Mouse (Mus musculus): ENCODE results near the gene Nr2c2ap. TPM values are rescaled to one million over a fixed set of nuclear protein-coding genes. Genes with fewer than 3 reads are reported as not detected.

The Nr2c2ap gene
- polyA plus RNA-seq (2014; fragmentation: Nextera tagmentation; extraction: Ambion mirVana) = 23.0 and 26.2 TPM in 2 replicates

GRCm38 (mm10) chr8:70131166-70131883, at the start of gene Nr2c2ap:
Gene Nr2c2ap, plus strand, starts transcription at chr8:70131333.
- Histone ChIP-seq H3K27ac (replicated peaks in 1 of 2; ENCODE audit: control insufficient read depth in 1 of 2, insufficient read depth in 1 of 2, low read depth in 2 of 2, low read length in 2 of 2) (peak within 1 kb of the TSS in 1 of 2 experiments; percentile 35; a peak in 2 of 4 replicates), H3K9me3 (ENCODE audit: control insufficient read depth, low read length) (no peaks in the 10 kb centered on the region), H3K4me1 (ENCODE audit: control insufficient read depth in 2 of 2, insufficient read depth in 2 of 2, low read length in 2 of 2) (peaks cover 25 to 40% of the 10 kb centered on the region in 2 experiments), H3K36me3 (ENCODE audit: control insufficient read depth, insufficient read depth, low read length) (peaks cover 42% of the 10 kb centered on the region), H3K9ac (ENCODE audit: low read length) (peak within 1 kb of the TSS; percentile 86), H3K4me3 (ENCODE audit: control insufficient read depth in 1 of 2, insufficient read depth in 1 of 2, low read depth in 1 of 2, low read length in 2 of 2) (peak within 1 kb of the TSS; percentile 70 to 83), H3K4me2 (ENCODE audit: low read length) (peak within 1 kb of the TSS; percentile 84), H3K27me3 (ENCODE audit: control insufficient read depth, insufficient read depth, low read length) (no peaks in the 10 kb centered on the region)
- WGBS = under 1% methylated on average over 37 of the region's 37 CpGs
- ATAC-seq (ENCODE audit: insufficient number of reproducible peaks, insufficient read depth, low FRiP score, low read depth) = peak; percentile 43; the same call in 1 of the 2 replicates

DNA sequence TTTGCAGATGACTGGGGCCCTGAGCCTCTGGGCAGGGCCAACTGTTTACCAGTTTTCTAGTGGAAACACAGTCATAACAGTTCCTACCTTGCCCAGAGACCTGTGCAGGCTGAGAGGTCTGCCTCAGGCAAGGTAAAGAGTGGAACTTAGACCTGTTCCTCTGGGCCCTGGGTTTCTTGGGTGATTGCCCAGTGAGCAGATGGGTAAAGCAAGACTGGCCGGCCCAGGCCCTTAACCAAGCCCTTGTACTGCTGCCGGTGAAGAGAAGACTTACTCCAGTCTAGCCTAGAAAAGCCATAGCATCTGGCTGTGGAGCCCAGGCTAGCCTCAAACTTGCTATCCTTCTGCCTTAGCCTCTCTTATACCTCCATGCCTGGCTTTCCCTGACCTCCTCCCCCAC, 49.2 kb upstream of the Nr2c2ap start:
- no peaks in the 10 kb centered on the region for H3K9me3 ChIP-seq (ENCODE audit: control insufficient read depth, low read length)
- H3K4me3 ChIP-seq (ENCODE audit: control insufficient read depth in 1 of 2, insufficient read depth in 1 of 2, low read depth in 1 of 2, low read length in 2 of 2) = no peak overlapping the region
- H3K36me3 ChIP-seq (ENCODE audit: control insufficient read depth, insufficient read depth, low read length) = no peaks in the 10 kb centered on the region
- H3K4me2 ChIP-seq (ENCODE audit: low read length) = no peak overlapping the region
- H3K9ac ChIP-seq (ENCODE audit: low read length) = no peak overlapping the region
- no peak for ATAC-seq (ENCODE audit: insufficient number of reproducible peaks, insufficient read depth, low FRiP score, low read depth)
- H3K4me1 ChIP-seq (ENCODE audit: control insufficient read depth in 2 of 2, insufficient read depth in 2 of 2, low read length in 2 of 2) = peaks cover 14 to 23% of the 10 kb centered on the region in 2 experiments
- peaks cover 50% of the 10 kb centered on the region for H3K27me3 ChIP-seq (ENCODE audit: control insufficient read depth, insufficient read depth, low read length)
- 81% methylated on average over 2 of the region's 2 CpGs for WGBS
- no peak overlapping the region for H3K27ac ChIP-seq (replicated peaks in 1 of 2; ENCODE audit: control insufficient read depth in 1 of 2, insufficient read depth in 1 of 2, low read depth in 2 of 2, low read length in 2 of 2)

DNA sequence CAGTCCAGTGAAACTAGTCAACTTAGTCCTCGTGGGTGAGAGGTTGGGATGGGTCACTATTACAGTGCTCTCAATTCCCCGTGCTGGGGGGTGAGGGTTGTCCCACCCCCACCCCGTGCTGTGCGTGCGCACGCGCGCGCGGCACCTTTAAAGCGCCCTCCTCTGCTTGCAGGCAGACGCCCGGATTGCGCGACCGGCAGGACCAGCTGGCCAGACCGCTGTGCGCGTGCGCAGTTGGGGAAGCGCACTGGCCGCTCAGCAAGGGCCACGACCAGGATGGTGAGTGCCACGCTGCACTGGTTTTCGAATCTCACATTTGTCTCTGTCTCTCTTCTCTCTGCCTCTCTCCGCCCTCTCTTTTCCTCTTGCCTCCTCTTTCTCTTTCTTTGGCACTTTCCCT, 47.8 kb upstream of the Nr2c2ap start, which contains the start of gene Hapln4:
Gene Hapln4 (plus strand): TSS at position 173 of the 400 bp plus-strand sequence.
- H3K4me2 ChIP-seq (ENCODE audit: low read length) = peak within 1 kb of the TSS; percentile 86
- peak within 1 kb of the TSS; percentile 44 to 50 for H3K4me3 ChIP-seq (ENCODE audit: control insufficient read depth in 1 of 2, insufficient read depth in 1 of 2, low read depth in 1 of 2, low read length in 2 of 2)
- peak within 1 kb of the TSS; percentile 49 for H3K9ac ChIP-seq (ENCODE audit: low read length)
- no peaks in the 10 kb centered on the region for H3K36me3 ChIP-seq (ENCODE audit: control insufficient read depth, insufficient read depth, low read length)
- peaks cover 63% of the 10 kb centered on the region for H3K27me3 ChIP-seq (ENCODE audit: control insufficient read depth, insufficient read depth, low read length)
- peaks cover 14 to 23% of the 10 kb centered on the region in 2 experiments for H3K4me1 ChIP-seq (ENCODE audit: control insufficient read depth in 2 of 2, insufficient read depth in 2 of 2, low read length in 2 of 2)
- H3K9me3 ChIP-seq (ENCODE audit: control insufficient read depth, low read length) = no peaks in the 10 kb centered on the region
- H3K27ac ChIP-seq (replicated peaks in 1 of 2; ENCODE audit: control insufficient read depth in 1 of 2, insufficient read depth in 1 of 2, low read depth in 2 of 2, low read length in 2 of 2) = no peak within 1 kb of the TSS
- 2% methylated on average over 26 of the region's 26 CpGs for WGBS
- no peak for ATAC-seq (ENCODE audit: insufficient number of reproducible peaks, insufficient read depth, low FRiP score, low read depth)

GRCm38 (mm10) chr8:70084191-70085065, 46.7 kb upstream of the Nr2c2ap start:
- peaks cover 75% of the 10 kb centered on the region for H3K27me3 ChIP-seq (ENCODE audit: control insufficient read depth, insufficient read depth, low read length)
- H3K36me3 ChIP-seq (ENCODE audit: control insufficient read depth, insufficient read depth, low read length) = no peaks in the 10 kb centered on the region
- H3K9ac ChIP-seq (ENCODE audit: low read length) = peak overlapping the region; percentile 49
- no peaks in the 10 kb centered on the region for H3K9me3 ChIP-seq (ENCODE audit: control insufficient read depth, low read length)
- no peak for ATAC-seq (ENCODE audit: insufficient number of reproducible peaks, insufficient read depth, low FRiP score, low read depth)
- WGBS = 2% methylated on average over 70 of the region's 71 CpGs
- peaks cover 6 to 18% of the 10 kb centered on the region in 2 experiments; a peak in 3 of 4 replicates for H3K4me1 ChIP-seq (ENCODE audit: control insufficient read depth in 2 of 2, insufficient read depth in 2 of 2, low read length in 2 of 2)
- H3K4me2 ChIP-seq (ENCODE audit: low read length) = peak overlapping the region; percentile 86
- no peak overlapping the region for H3K27ac ChIP-seq (replicated peaks in 1 of 2; ENCODE audit: control insufficient read depth in 1 of 2, insufficient read depth in 1 of 2, low read depth in 2 of 2, low read length in 2 of 2)
- peak overlapping the region; percentile 44 to 50 for H3K4me3 ChIP-seq (ENCODE audit: control insufficient read depth in 1 of 2, insufficient read depth in 1 of 2, low read depth in 1 of 2, low read length in 2 of 2)

GRCm38 (mm10) chr8:70086151-70086550, 45.0 kb upstream of the Nr2c2ap start:
- Histone ChIP-seq H3K4me1 (ENCODE audit: control insufficient read depth in 2 of 2, insufficient read depth in 2 of 2, low read length in 2 of 2) (peaks cover 3 to 17% of the 10 kb centered on the region in 2 experiments; a peak in 3 of 4 replicates), H3K36me3 (ENCODE audit: control insufficient read depth, insufficient read depth, low read length) (no peaks in the 10 kb centered on the region), H3K4me3 (ENCODE audit: control insufficient read depth in 1 of 2, insufficient read depth in 1 of 2, low read depth in 1 of 2, low read length in 2 of 2) (no peak overlapping the region), H3K4me2 (ENCODE audit: low read length) (no peak overlapping the region), H3K9ac (ENCODE audit: low read length) (no peak overlapping the region), H3K27ac (replicated peaks in 1 of 2; ENCODE audit: control insufficient read depth in 1 of 2, insufficient read depth in 1 of 2, low read depth in 2 of 2, low read length in 2 of 2) (no peak overlapping the region), H3K27me3 (ENCODE audit: control insufficient read depth, insufficient read depth, low read length) (peaks cover 92% of the 10 kb centered on the region), H3K9me3 (ENCODE audit: control insufficient read depth, low read length) (no peaks in the 10 kb centered on the region)
- ATAC-seq (ENCODE audit: insufficient number of reproducible peaks, insufficient read depth, low FRiP score, low read depth) = no peak
- WGBS = 40% methylated on average over 1 of the region's 1 CpGs

GRCm38 (mm10) chr8:70087237-70087636, 43.9 kb upstream of the Nr2c2ap start:
- 5% methylated on average over 7 of the region's 7 CpGs for WGBS

More at GRCm38 (mm10) chr8:70087237-70087636, 43.9 kb upstream of the Nr2c2ap start:
- Histone ChIP-seq H3K9me3 (ENCODE audit: control insufficient read depth, low read length) (no peaks in the 10 kb centered on the region), H3K9ac (ENCODE audit: low read length) (no peak overlapping the region), H3K27ac (replicated peaks in 1 of 2; ENCODE audit: control insufficient read depth in 1 of 2, insufficient read depth in 1 of 2, low read depth in 2 of 2, low read length in 2 of 2) (no peak overlapping the region), H3K4me1 (ENCODE audit: control insufficient read depth in 2 of 2, insufficient read depth in 2 of 2, low read length in 2 of 2) (peaks cover 3 to 17% of the 10 kb centered on the region in 2 experiments; a peak in 3 of 4 replicates), H3K4me3 (ENCODE audit: control insufficient read depth in 1 of 2, insufficient read depth in 1 of 2, low read depth in 1 of 2, low read length in 2 of 2) (no peak overlapping the region), H3K4me2 (ENCODE audit: low read length) (no peak overlapping the region), H3K27me3 (ENCODE audit: control insufficient read depth, insufficient read depth, low read length) (peaks cover 95% of the 10 kb centered on the region), H3K36me3 (ENCODE audit: control insufficient read depth, insufficient read depth, low read length) (no peaks in the 10 kb centered on the region)
- ATAC-seq (ENCODE audit: insufficient number of reproducible peaks, insufficient read depth, low FRiP score, low read depth) = no peak

All from heart, embryonic 14.5 days (tissue).